Mouse (Mus musculus) liver, postnatal 0 days (tissue): Measurements from ENCODE around the gene Ica1.

Source experiments
- CTCF ChIP-seq: sonication (generic); IDR thresholded peaks from 2 replicates; pipeline ENCODE4 v1.5.1; 2016; ENCODE audit warnings: antibody characterized with exemption, low read depth
- EP300 ChIP-seq: IDR thresholded peaks from 2 replicates; pipeline ENCODE4 v1.6.1; 2016; ENCODE audit warnings: antibody characterized with exemption, low read depth, mild to moderate bottlenecking

- TF ChIP-seq CTCF (no peak), EP300 (no peak)
Measured at GRCm38 (mm10) chr6:8632701-8633100, 145.6 kb downstream of the Ica1 start.
